Mouse (Mus musculus) CD4-positive helper T cell, adult 2 months (primary cell): ENCODE results near the gene Cep112.

ENCODE experiments used
- DNase-seq: peaks from one replicate; pipeline ENCODE4 v3.0.0-alpha.2; 2012; ENCODE audit warnings: low read depth, missing footprints, low spot score

The Cep112 gene

GRCm38 (mm10) chr11:108447148-108447547, 22.2 kb downstream of the Cep112 start:
- no peak for DNase-seq

- DNase-seq: peak; percentile 42
These were observed 24.8 kb downstream of the Cep112 start for GRCm38 (mm10) chr11:108449811-108450210.

- DNase-seq: no peak
These were observed 34.6 kb downstream of the Cep112 start for GRCm38 (mm10) chr11:108459599-108459998.

DNA sequence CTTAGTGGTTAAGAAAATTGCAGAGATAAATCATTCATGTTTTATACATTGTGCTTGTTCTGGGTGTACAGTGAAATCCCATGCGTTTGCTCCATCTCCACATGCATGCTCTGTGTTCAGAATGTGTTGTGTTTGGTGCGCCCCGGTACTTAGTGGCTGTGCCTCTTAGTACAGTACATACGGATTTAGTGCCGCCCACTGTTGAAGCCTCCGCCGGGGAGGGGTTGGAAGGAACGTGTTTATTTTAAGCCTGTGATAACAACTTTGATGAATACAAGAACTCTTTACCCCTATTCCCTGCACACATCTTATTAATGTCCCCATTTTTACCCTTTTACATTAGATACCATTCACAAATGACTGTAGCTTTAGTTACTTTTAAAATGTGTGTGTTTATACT, 39.1 kb downstream of the Cep112 start:
- DNase-seq: no peak

DNA sequence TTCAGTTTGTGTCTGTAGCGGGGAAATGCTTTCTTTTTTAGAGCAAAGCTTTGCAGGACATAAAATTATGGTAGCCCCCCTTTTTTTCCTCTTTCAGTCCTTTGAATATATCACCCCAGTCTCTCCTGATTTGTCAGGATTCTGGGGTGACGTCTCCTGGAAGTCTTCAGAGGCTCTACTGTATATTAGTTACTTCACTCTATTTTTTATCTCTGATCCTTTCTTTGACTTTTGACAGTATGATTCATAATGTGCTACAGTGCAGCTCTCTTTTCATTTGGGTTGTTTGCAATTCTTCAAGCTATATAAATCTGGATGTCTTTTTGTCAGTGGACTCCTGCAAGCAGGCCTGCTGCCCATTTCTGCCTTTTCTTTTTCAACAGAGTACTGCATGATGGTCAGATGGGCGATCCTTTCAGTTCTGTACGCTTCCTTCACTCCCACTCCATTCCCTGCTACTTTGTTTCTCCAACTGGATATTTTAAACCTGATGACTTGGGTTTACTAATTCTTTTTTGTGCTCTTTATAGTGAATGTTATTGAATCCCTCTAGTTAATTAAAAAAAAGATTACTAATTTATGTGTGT, 39.8 kb downstream of the Cep112 start:
- no peak for DNase-seq

- DNase-seq: no peak
These were observed 50.7 kb downstream of the Cep112 start for GRCm38 (mm10) chr11:108475738-108476137.

DNA sequence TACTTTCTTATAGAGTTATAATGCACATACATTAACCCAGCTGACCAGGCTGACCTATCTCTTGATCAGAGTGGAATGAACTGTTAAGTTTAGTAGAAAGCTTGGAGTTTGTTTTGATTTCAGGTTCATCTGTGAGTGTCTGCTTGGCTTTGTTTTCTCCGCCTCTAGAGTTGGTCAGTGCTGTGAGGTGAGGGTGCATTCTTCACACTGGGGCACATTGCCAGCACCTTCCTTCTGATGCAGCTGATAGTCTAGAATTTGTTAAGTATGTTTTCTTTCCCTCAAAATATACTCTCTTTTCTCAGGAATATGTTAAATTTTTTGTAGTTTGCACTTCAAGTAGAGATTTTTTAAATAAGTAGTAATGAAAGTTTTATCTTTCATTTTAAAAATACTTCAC, 51.2 kb downstream of the Cep112 start:
- no peak for DNase-seq

GRCm38 (mm10) chr11:108483976-108484375, 59.0 kb downstream of the Cep112 start:
- no peak for DNase-seq

- no peak for DNase-seq
These were observed 63.3 kb downstream of the Cep112 start for GRCm38 (mm10) chr11:108488256-108488655.

- DNase-seq: no peak
These were observed 64.9 kb downstream of the Cep112 start for GRCm38 (mm10) chr11:108489863-108490262.

DNA sequence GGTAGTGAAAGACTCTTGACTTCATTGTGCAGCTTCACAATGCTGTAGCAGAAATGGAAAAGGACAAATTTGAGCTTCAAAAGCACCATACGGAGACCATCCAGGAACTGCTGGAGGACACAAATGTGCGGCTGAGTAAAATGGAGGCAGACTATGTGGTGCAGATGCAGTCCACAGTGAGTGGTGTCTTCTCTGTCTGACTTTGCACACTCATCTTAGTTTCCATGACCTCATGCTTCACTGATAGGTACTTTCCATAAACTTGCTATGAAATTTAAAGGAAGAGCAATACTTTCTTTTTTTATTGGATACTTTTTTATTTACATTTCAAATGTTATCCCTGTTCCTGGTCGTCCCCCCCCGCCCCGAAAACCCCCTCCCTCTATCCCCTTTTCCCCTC, 83.2 kb downstream of the Cep112 start:
- no peak for DNase-seq

GRCm38 (mm10) chr11:108527725-108528363, 102.9 kb downstream of the Cep112 start:
- no peak for DNase-seq

- no peak for DNase-seq
These were observed 107.9 kb downstream of the Cep112 start for GRCm38 (mm10) chr11:108532901-108533300.

DNA sequence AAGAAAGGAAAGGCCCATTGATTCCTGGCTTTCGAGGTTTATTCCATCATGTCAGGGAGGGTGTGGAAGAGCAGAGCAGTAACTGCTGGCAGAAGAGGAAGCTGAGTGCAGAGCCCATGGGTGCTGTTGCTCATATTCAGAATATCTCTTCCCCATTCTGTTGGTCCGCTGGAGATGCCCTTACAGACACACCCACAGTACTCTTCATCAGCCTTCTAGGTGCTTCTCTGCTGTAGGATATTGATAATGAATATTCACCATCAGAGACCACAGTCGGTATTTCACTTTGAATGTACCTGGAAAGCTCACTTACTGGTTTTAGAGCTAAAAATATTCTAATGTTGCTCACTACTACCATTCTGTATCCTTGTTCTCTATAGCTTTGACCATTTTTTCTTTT, 109.0 kb downstream of the Cep112 start:
- DNase-seq: no peak

DNA sequence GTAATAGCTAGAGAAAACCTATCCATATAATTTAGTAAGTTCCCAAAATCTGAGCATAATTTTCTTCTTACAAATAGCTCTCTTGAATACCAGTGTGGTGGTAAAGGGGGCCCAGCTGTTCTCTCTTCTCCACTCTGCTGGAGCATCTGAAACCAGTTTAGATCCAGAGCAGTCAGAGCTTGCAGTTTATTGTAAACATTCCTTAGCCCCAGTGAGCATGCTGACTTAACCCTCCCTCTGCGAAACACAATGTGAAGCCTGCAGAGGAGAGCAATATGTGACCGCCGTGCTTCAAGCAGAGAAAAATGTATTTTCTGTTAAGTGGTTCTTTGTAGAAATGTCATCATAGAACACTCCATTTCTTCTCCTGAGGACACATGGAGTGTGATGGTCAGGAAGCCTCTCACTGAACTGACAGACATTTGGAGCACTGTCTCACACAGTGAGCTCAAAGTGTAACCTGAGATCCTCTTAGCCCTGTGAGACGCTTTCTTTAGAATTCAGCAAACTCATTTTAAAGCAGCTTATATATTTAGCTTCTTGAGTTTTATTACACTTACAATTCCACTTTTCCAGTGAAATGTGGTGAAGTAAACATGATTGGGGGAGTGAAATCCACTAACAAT, 128.1 kb downstream of the Cep112 start:
- DNase-seq: no peak

DNA sequence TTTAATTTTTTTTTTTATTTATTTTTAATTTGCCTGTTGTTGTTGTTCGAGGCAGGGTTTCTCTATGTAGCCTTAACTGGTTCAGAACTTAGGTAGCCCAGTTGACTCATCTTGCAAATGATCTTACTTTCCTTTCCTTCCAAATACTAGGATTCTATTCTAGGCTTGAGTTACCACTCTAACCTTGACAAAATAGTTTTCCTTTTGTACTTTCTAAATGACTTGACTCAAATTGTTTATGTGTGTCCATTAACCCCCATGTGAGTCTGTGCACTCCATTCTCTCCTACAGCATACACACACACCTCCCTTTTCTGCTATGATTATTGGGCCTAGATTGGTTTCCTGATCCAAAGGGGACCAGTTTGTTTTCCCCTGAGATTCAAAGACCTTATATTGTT, 128.9 kb downstream of the Cep112 start:
- DNase-seq: no peak

GRCm38 (mm10) chr11:108558544-108558943, 133.6 kb downstream of the Cep112 start:
- DNase-seq: no peak

DNA sequence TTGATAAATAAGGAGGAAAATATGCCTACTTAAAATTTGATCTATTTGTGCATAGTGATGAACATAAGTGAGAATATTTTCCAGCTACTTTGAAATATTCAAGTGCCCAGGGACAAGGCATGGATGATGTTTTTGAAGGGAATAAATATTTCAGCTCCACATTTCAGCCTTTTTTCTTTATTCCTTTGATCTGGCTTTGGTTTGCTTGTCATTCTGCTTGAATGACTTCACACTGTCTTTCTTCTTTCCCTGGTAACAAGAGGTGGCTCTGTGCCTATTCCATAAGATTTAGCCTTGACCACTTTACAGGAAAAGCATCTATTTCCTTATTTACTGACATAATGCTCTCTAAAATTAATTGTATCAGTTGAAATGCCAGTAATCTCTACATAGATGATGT, 134.5 kb downstream of the Cep112 start:
- no peak for DNase-seq

DNA sequence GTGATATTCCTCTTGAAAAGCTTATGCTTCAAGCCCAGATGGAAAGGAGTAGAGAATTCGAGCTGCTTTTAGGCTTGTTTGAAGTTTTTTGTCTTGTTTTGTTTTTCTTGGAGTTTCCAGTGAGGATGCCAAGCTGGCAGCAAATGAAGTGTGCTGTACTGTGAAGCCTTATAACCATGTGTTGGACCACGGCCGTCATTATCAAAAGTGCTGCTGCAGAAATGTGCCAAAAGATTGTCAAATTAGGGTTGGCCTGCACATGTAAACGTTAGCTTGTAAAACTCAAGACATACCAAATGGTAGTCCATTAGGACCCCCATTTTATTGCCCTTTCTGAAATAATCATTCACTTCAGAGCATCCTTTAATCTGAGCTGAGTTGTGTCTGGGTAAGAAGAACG, 137.1 kb downstream of the Cep112 start:
- no peak for DNase-seq

- DNase-seq: no peak
These were observed 161.7 kb downstream of the Cep112 start for GRCm38 (mm10) chr11:108586551-108587184.

DNA sequence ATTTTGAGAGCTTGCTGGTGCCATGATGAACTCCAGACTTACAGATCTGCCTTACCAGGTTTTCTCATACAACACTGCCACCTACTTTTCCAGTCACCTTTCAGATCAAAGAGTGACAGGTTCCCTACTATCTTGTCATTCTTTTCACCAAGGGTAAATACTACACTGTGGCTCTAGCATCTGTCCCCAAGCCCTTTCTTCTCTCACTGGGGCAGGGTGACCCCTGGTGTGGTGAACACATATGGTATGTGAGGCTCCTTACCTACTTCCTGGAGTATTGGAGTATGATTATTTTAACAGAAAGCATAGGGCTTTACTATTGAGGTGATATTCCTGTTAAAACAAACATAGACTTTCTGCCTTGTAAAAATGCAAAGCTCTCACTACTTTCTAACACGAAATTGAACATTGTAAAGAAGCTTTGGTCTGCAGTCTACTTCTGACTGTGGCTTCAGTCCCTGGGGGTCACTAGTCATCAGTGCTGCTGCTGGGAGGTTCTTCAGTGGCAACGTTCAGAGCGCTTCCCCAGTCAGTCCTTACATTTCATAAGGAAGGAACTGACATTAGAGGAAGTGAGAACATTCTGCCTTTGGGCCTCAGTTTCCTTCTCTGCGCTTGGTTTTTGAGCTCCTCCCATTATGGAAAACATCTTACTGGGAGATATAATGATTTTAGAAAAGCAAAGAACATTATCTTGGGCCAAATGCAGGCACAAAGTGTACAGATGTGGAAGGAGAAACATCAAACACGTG, 168.4 kb downstream of the Cep112 start:
- no peak for DNase-seq

- no peak for DNase-seq
These were observed 169.1 kb downstream of the Cep112 start for GRCm38 (mm10) chr11:108593959-108594579.
